Mouse (Mus musculus) kidney, adult 2 months (tissue): ENCODE measurements at regions not wholly inside any gene's neighbourhood (a gene's known extent, or its start where the extent isn't known, plus 50 kb on each side); places are given as distances from the start of the nearest gene placed in this dataset.

ENCODE experiments used
- CTCF ChIP-seq: fragments of 200-500 bp; conservative IDR thresholded peaks from 2 replicates; pipeline ENCODE4 v1.5.1; 2011; ENCODE audit warnings: low read depth, mild to moderate bottlenecking, control low read depth, low read length, moderate library complexity, mixed read lengths; ENCODE audit not compliant: insufficient read depth, insufficient read length
- POLR2A ChIP-seq: fragments of 200-500 bp; IDR thresholded peaks from one replicate; pipeline ENCODE4 v1.6.1; 2011; ENCODE audit warnings: low read depth, low read length, control low read depth

GRCm38 (mm10) chr13:31370873-31371272 lies 185.1 kb upstream of the Foxq1 start:
- TF ChIP-seq CTCF (no peak), POLR2A (no peak)
